Mouse (Mus musculus) CH12.LX (cell line): ENCODE data around the gene Spg11. TPM values are rescaled to one million over a fixed set of nuclear protein-coding genes. Genes with fewer than 3 reads are reported as not detected.

ENCODE experiments used
- DNase-seq: peaks from one replicate; pipeline ENCODE4 v3.0.0-alpha.2; 2013; ENCODE audit errors: extremely low read depth
- H3K27ac ChIP-seq: 2 replicates; pipeline ENCODE4 v1.5.1; 2012; ENCODE audit warnings: low read depth, mild to moderate bottlenecking, control low read depth, moderate library complexity; ENCODE audit not compliant: insufficient read depth
- H3K27me3 ChIP-seq: replicated peaks from 2 replicates; pipeline ENCODE3; 2012; ENCODE audit warnings: inconsistent platforms
- H3K36me3 ChIP-seq, 2 experiments: replicated peaks in 1 of 2; 2 replicates each; pipeline versions ENCODE3 to v1.6.1; 2012; ENCODE audit warnings: inconsistent platforms in 1 of 2, low read length in 1 of 2, mild to moderate bottlenecking in 1 of 2, mixed read lengths in 1 of 2, moderate library complexity in 1 of 2; ENCODE audit not compliant: control insufficient read depth in 1 of 2, insufficient read depth in 1 of 2
- H3K4me1 ChIP-seq, 2 experiments: 2 replicates each; pipeline ENCODE4 v1.6.1; 2012; ENCODE audit warnings: inconsistent platforms in 1 of 2, moderate library complexity in 1 of 2; ENCODE audit not compliant: insufficient read depth in 2 of 2, control insufficient read depth in 1 of 2
- H3K4me2 ChIP-seq: 2 replicates; pipeline ENCODE4 v1.6.1; 2012; ENCODE audit warnings: low read depth, mild to moderate bottlenecking, control low read depth; ENCODE audit not compliant: poor library complexity, insufficient read depth, severe bottlenecking
- H3K4me3 ChIP-seq, 3 experiments: fragments of 150-350 bp in 1 of 3; sonication (generic) in 1 of 3; replicated peaks in 1 of 3; 2 replicates each; pipeline versions ENCODE3 to v1.5.1; 2011 to 2012; ENCODE audit warnings: low read depth in 2 of 3, low read length in 2 of 3, mild to moderate bottlenecking in 2 of 3, moderate library complexity in 2 of 3, control low read depth in 1 of 3, improper control_type of control experiment in 1 of 3, inconsistent platforms in 1 of 3, mixed read lengths in 1 of 3; ENCODE audit not compliant: poor library complexity in 1 of 3
- H3K79me2 ChIP-seq: replicated peaks from 2 replicates; pipeline ENCODE4 v1.6.1; 2012; ENCODE audit warnings: mild to moderate bottlenecking, moderate library complexity; ENCODE audit not compliant: control insufficient read depth, poor library complexity, insufficient read depth, severe bottlenecking; ENCODE audit errors: extremely low read depth
- H3K9ac ChIP-seq: 2 replicates; pipeline ENCODE4 v1.6.1; 2012; ENCODE audit warnings: low read depth, mild to moderate bottlenecking, control low read depth, moderate library complexity; ENCODE audit not compliant: insufficient read depth
- H3K9me3 ChIP-seq: replicated peaks from 2 replicates; pipeline ENCODE3; 2012; ENCODE audit warnings: low read length, inconsistent platforms, mixed read lengths
- BHLHE40 ChIP-seq: IDR thresholded peaks from 2 replicates; pipeline ENCODE4 v1.6.1; 2011; ENCODE audit warnings: mild to moderate bottlenecking, low read depth, low read length, improper control_type of control experiment
- CHD1 ChIP-seq: IDR thresholded peaks from 2 replicates; pipeline ENCODE4 v1.6.1; 2012; ENCODE audit warnings: low read depth, low read length, improper control_type of control experiment, inconsistent platforms
- CHD2 ChIP-seq: IDR thresholded peaks from 2 replicates; pipeline ENCODE4 v1.6.1; 2011; ENCODE audit warnings: low read length, improper control_type of control experiment
- E2F4 ChIP-seq: IDR thresholded peaks from 2 replicates; pipeline ENCODE4 v1.6.1; 2011; ENCODE audit warnings: low read depth, low read length, improper control_type of control experiment; ENCODE audit not compliant: insufficient replicate concordance
- ELF1 ChIP-seq: IDR thresholded peaks from 2 replicates; pipeline ENCODE4 v1.6.1; 2014; ENCODE audit warnings: low read depth, mild to moderate bottlenecking, inconsistent platforms, low read length, improper control_type of control experiment
- EP300 ChIP-seq: IDR thresholded peaks from 2 replicates; pipeline ENCODE4 v1.6.1; 2011; ENCODE audit warnings: low read length, improper control_type of control experiment
- ETS1 ChIP-seq: conservative IDR thresholded peaks from 2 replicates; pipeline ENCODE4 v1.6.1; 2012; ENCODE audit warnings: low read depth, mild to moderate bottlenecking, inconsistent platforms, low read length, improper control_type of control experiment, moderate library complexity
- HCFC1 ChIP-seq: IDR thresholded peaks from 2 replicates; pipeline ENCODE4 v1.6.1; 2012; ENCODE audit warnings: low read depth, mild to moderate bottlenecking, inconsistent platforms, low read length, improper control_type of control experiment
- JUN ChIP-seq: IDR thresholded peaks from 2 replicates; pipeline ENCODE4 v1.6.1; 2011; ENCODE audit warnings: low read depth, mild to moderate bottlenecking, low read length, improper control_type of control experiment, moderate library complexity; ENCODE audit not compliant: insufficient read depth
- MAFK ChIP-seq: IDR thresholded peaks from 2 replicates; pipeline ENCODE4 v1.6.1; 2011; ENCODE audit warnings: low read length, improper control_type of control experiment; ENCODE audit not compliant: insufficient replicate concordance
- MAX ChIP-seq: IDR thresholded peaks from 2 replicates; pipeline ENCODE4 v1.6.1; 2011; ENCODE audit warnings: low read length, improper control_type of control experiment
- MAZ ChIP-seq: IDR thresholded peaks from 2 replicates; pipeline ENCODE4 v1.6.1; 2012; ENCODE audit warnings: low read depth, mild to moderate bottlenecking, inconsistent platforms, low read length, improper control_type of control experiment, moderate library complexity
- MXI1 ChIP-seq: IDR thresholded peaks from 2 replicates; pipeline ENCODE4 v1.6.1; 2011; ENCODE audit warnings: mild to moderate bottlenecking, low read depth, low read length, improper control_type of control experiment
- MYC ChIP-seq: IDR thresholded peaks from 2 replicates; pipeline ENCODE4 v1.6.1; 2011; ENCODE audit warnings: low read depth, mild to moderate bottlenecking, improper control_type of control experiment, low read length
- RAD21 ChIP-seq: IDR thresholded peaks from 2 replicates; pipeline ENCODE4 v1.6.1; 2011; ENCODE audit warnings: low read depth, mild to moderate bottlenecking, low read length, improper control_type of control experiment, moderate library complexity
- RCOR1 ChIP-seq: conservative IDR thresholded peaks from 2 replicates; pipeline ENCODE4 v1.6.1; 2012; ENCODE audit warnings: low read depth, mild to moderate bottlenecking, inconsistent platforms, low read length, improper control_type of control experiment
- SMC3 ChIP-seq: IDR thresholded peaks from 2 replicates; pipeline ENCODE4 v1.6.1; 2011; ENCODE audit warnings: low read depth, low read length, improper control_type of control experiment
- TBP ChIP-seq: conservative IDR thresholded peaks from 2 replicates; pipeline ENCODE4 v1.6.1; 2011; ENCODE audit warnings: low read depth, low read length, improper control_type of control experiment
- TCF12 ChIP-seq: IDR thresholded peaks from 2 replicates; pipeline ENCODE4 v1.6.1; 2014; ENCODE audit warnings: low read depth, mild to moderate bottlenecking, inconsistent platforms, low read length, improper control_type of control experiment
- UBTF ChIP-seq: IDR thresholded peaks from 2 replicates; pipeline ENCODE4 v1.6.1; 2012; ENCODE audit warnings: low read depth, mild to moderate bottlenecking, inconsistent platforms, low read length, improper control_type of control experiment, moderate library complexity
- USF2 ChIP-seq: conservative IDR thresholded peaks from 2 replicates; pipeline ENCODE4 v1.6.1; 2011; ENCODE audit warnings: low read depth, low read length, improper control_type of control experiment
- ZC3H11A ChIP-seq: IDR thresholded peaks from 2 replicates; pipeline ENCODE4 v1.6.1; 2012; ENCODE audit warnings: low read depth, mild to moderate bottlenecking, inconsistent platforms, low read length, improper control_type of control experiment
- ZMIZ1 ChIP-seq: IDR thresholded peaks from 2 replicates; pipeline ENCODE4 v1.6.1; 2012; ENCODE audit warnings: low read depth, mild to moderate bottlenecking, inconsistent platforms, low read length, improper control_type of control experiment
- dilution Hi-C: fragments of 300-500 bp; cut with MboI; formaldehyde crosslinking; loops from 2 replicates; pipeline ENCODE4 v1.14.3; 2020; ENCODE audit warnings: low sequenced_read_pairs; ENCODE audit not compliant: extremely low pct_unique_long_range_greater_than_20kb, extremely low pct_ligation_motif_present
- in situ Hi-C: fragments of 300-500 bp; cut with MboI; formaldehyde crosslinking; loops from 3 replicates; pipeline ENCODE4 v1.14.3; 2019; ENCODE audit warnings: low sequenced_read_pairs, low pct_ligation_motif_present, low pct_unique_long_range_greater_than_20kb, mixed read lengths
- polyA plus RNA-seq: library from polyadenylated mRNA; unstranded; fragments of >175 nt; gene quantifications from 2 replicates; pipeline ENCODE4 v1.2.1, GENCODE M21; 2012; ENCODE audit warnings: low read depth; ENCODE audit not compliant: insufficient read length
- total RNA-seq, 2 experiments: library from RNA; depleted of rRNA; stranded (reverse); fragments of 300-350 nt in 1 of 2; fragments of >200 nt in 1 of 2; gene quantifications; 2 replicates each; pipeline ENCODE4 v1.2.3; 2012 to 2014

The Spg11 gene
- total and polyA plus RNA-seq, 3 experiments: 7.5 to 11.4 (median 10.7) TPM

GRCm38 (mm10) chr2:122117961-122118958 lies at the start of gene Spg11 (continued):
- TF ChIP-seq EP300: 0 out of 2 replicates have a peak, but pooled peaks have one; percentile 25
- peak; percentile 85 for TF ChIP-seq HCFC1

GRCm38 (mm10) chr2:122164293-122164692 lies 46.1 kb upstream of the Spg11 start:
- Histone ChIP-seq H3K27ac (peak overlapping the region; percentile 89), H3K79me2 (no peaks in the 10 kb centered on the region), H3K4me1 (peaks cover 8 to 53% of the 10 kb centered on the region in 2 experiments), H3K4me2 (peak overlapping the region; percentile 97), H3K36me3 (no peaks in the 10 kb centered on the region), H3K27me3 (no peaks in the 10 kb centered on the region), H3K9me3 (no peaks in the 10 kb centered on the region), H3K9ac (peak overlapping the region; percentile 73), H3K4me3 (peak overlapping the region; percentile 28 to 41 (median 34))
- in situ Hi-C loops: loop anchor here (5.0 kb wide), 1 partner anchor 47 kb away; the partner anchor contains the start of gene Spg11
- DNase-seq: peak; percentile 62
- 0 out of 2 replicates have a peak, but pooled peaks have one; percentile 5 for TF ChIP-seq ETS1
- TF ChIP-seq ZMIZ1: no peak
- 0 out of 2 replicates have a peak, but pooled peaks have one; percentile 29 for TF ChIP-seq TBP
- peak; percentile 28; the same call in 1 of the 2 replicates for TF ChIP-seq BHLHE40
- dilution Hi-C loops: no loop called here

- no peaks in the 10 kb centered on the region for H3K79me2 ChIP-seq
- peaks cover 8 to 58% of the 10 kb centered on the region in 2 experiments for H3K4me1 ChIP-seq
- peak overlapping the region; percentile 73 for H3K9ac ChIP-seq
- H3K27me3 ChIP-seq: no peaks in the 10 kb centered on the region
- peak overlapping the region; percentile 28 to 41 (median 34) for H3K4me3 ChIP-seq
- H3K27ac ChIP-seq: peak overlapping the region; percentile 89
- peak overlapping the region; percentile 97 for H3K4me2 ChIP-seq
- peak; percentile 77 for DNase-seq
- in situ Hi-C loops: loop anchor here (5.0 kb wide), 1 partner anchor 46 kb away; the partner anchor contains the start of gene Spg11
- dilution Hi-C loops: no loop called here
- peaks cover 0 to 4% of the 10 kb centered on the region in 2 experiments for H3K36me3 ChIP-seq
- H3K9me3 ChIP-seq: no peaks in the 10 kb centered on the region
- no peak for TF ChIP-seq USF2
- peak; percentile 80 for TF ChIP-seq BHLHE40
- TF ChIP-seq ZMIZ1: no peak
- no peak; the same call in none of the 2 replicates for TF ChIP-seq RAD21
- TF ChIP-seq UBTF: no peak
- TF ChIP-seq HCFC1: no peak
- peak; percentile 82; the same call in 1 of the 2 replicates for TF ChIP-seq MYC
- no peak for TF ChIP-seq ZC3H11A
- peak; percentile 75 for TF ChIP-seq ELF1
- no peak for TF ChIP-seq RCOR1
- peak; percentile 33; the same call in 1 of the 2 replicates for TF ChIP-seq TCF12
- TF ChIP-seq CHD2: no peak
- peak; percentile 91 for TF ChIP-seq MAFK
- TF ChIP-seq E2F4: no peak
- no peak for TF ChIP-seq JUN
- TF ChIP-seq TBP: peak; percentile 68
- peak; percentile 15; the same call in 1 of the 2 replicates for TF ChIP-seq MXI1
- TF ChIP-seq ETS1: peak; percentile 86
- no peak for TF ChIP-seq MAZ
- TF ChIP-seq CHD1: no peak
- peak; percentile 92 for TF ChIP-seq MAX
- peak; percentile 61 for TF ChIP-seq EP300
- TF ChIP-seq SMC3: no peak
Observed at GRCm38 (mm10) chr2:122163430-122164195, 45.4 kb upstream of the Spg11 start.
